Mouse (Mus musculus) spleen, adult 2 months (tissue): Measurements from ENCODE around the gene Pipox. TPM values are rescaled to one million over a fixed set of nuclear protein-coding genes. Genes with fewer than 3 reads are reported as not detected.

Source experiments
- DNase-seq, 2 experiments: peaks; one replicate each; pipeline versions ENCODE4 v3.0.0 to v3.0.0-alpha.2; 2012 to 2021; ENCODE audit warnings: low spot score in 2 of 2, low read depth in 1 of 2
- H3K27ac ChIP-seq: fragments of 200-500 bp; 2 replicates; pipeline ENCODE4 v1.5.1; 2012; ENCODE audit warnings: low read length, inconsistent platforms; ENCODE audit not compliant: insufficient read depth
- H3K27me3 ChIP-seq: fragments of 200-500 bp; 2 replicates; pipeline ENCODE4 v1.6.1; 2012; ENCODE audit warnings: mild to moderate bottlenecking, moderate library complexity, low read length, inconsistent platforms; ENCODE audit not compliant: control insufficient read depth, insufficient read depth
- H3K36me3 ChIP-seq: fragments of 200-500 bp; 2 replicates; pipeline ENCODE4 v1.6.1; 2012; ENCODE audit warnings: mild to moderate bottlenecking, low read length, inconsistent platforms; ENCODE audit not compliant: control insufficient read depth, insufficient read depth
- H3K4me1 ChIP-seq: fragments of 200-500 bp; 2 replicates; pipeline ENCODE4 v1.6.1; 2011; ENCODE audit warnings: inconsistent platforms; ENCODE audit not compliant: control insufficient read depth, insufficient read depth, insufficient read length
- H3K4me3 ChIP-seq: fragments of 200-500 bp; 2 replicates; pipeline ENCODE4 v1.5.1; 2011; ENCODE audit warnings: mild to moderate bottlenecking, inconsistent platforms; ENCODE audit not compliant: insufficient read depth, insufficient read length; ENCODE audit errors: extremely low read depth
- CTCF ChIP-seq: fragments of 200-500 bp; IDR thresholded peaks from 2 replicates; pipeline ENCODE4 v1.5.1; 2011; ENCODE audit warnings: mild to moderate bottlenecking, inconsistent platforms; ENCODE audit not compliant: insufficient read depth, insufficient read length, insufficient replicate concordance; ENCODE audit errors: extremely low read depth
- POLR2A ChIP-seq: fragments of 200-500 bp; IDR thresholded peaks from 2 replicates; pipeline ENCODE4 v1.6.1; 2011; ENCODE audit warnings: low read depth, low read length, inconsistent platforms
- WGBS: fragments of 180-500 bp; shearing (Covaris S2); methylation state at CpG from one replicate; pipeline ENCODE4 v1.1.7; 2018; 5-methylcytosine and 5-hydroxymethylcytosine counted together
- polyA plus RNA-seq: library from polyadenylated mRNA; depleted of rRNA; stranded (reverse); fragments of >200 nt; gene quantifications from 2 replicates; pipeline ENCODE4 v1.2.3, GENCODE M21; 2012; rRNA removed

Gene Pipox
- 0.27 and 0.56 TPM in 2 replicates for polyA plus RNA-seq

DNA sequence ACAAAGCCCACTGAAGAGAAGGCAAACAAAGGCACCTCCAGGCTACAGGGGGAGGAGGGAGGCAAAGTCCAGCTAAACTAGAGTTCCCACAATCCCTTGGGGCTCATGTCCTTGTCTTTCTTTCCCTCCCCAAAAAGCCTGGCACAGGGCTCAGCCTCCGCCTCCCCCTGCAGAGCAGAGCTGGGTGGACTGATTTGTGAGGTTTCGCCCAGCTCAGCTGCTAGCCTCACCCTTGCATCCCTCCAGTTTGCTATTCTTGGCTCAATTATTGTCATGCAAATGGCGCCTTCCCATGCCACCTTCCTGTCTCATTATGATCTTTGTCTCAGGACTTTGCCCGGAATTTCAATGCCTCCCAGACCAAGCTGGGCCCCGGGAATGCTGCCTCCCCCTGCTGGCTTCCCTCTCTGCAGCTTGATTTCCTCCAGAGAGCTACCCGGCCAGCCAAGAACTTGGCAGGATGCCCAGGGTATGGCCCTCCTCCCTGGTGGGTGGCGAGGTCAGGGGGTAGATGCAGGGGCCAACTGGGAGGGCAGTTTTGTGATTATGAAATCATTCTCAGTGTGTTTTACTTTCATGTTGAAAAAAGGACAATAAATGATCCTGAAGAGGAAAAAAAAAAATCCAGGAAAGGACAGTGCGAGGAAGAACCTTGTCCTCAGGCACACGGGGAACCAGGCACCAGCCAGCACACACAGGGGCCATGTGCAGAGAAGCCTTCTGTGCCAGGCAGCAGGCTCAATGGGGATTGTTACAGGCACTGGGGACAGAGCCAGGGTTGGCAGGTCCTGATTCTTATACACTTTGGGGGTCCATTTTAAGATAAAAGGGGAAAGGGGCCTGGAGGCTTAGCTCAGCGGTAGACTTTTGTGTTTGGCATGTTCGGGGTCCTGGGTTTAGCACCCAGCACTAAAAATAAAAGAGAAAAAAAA, at the start of gene Pipox:
Gene Pipox (minus strand): TSS at position 310 of the 932 bp plus-strand sequence.
- no peaks in the 10 kb centered on the region for H3K36me3 ChIP-seq
- 29% methylated on average over 11 of the region's 11 CpGs for WGBS
- peak in 1 of 2 experiments; percentile 41 for DNase-seq
- TF ChIP-seq POLR2A (no peak), CTCF (no peak)
- H3K4me1 ChIP-seq: peaks cover 3% of the 10 kb centered on the region; the same call in 1 of the 2 replicates
- no peak within 1 kb of the TSS for H3K4me3 ChIP-seq
- no peaks in the 10 kb centered on the region for H3K27me3 ChIP-seq
- H3K27ac ChIP-seq: no peak within 1 kb of the TSS

- 44% methylated on average over 5 of the region's 5 CpGs for WGBS
- peaks cover 4% of the 10 kb centered on the region; the same call in 1 of the 2 replicates for H3K27me3 ChIP-seq
- H3K4me3 ChIP-seq: no peak overlapping the region
- no peak for DNase-seq
- H3K27ac ChIP-seq: no peak overlapping the region
- no peaks in the 10 kb centered on the region for H3K4me1 ChIP-seq
- TF ChIP-seq CTCF: no peak
- TF ChIP-seq POLR2A: no peak
- H3K36me3 ChIP-seq: no peaks in the 10 kb centered on the region
Measured at GRCm38 (mm10) chr11:77942230-77942629, 48.3 kb upstream of the Pipox start.

DNA sequence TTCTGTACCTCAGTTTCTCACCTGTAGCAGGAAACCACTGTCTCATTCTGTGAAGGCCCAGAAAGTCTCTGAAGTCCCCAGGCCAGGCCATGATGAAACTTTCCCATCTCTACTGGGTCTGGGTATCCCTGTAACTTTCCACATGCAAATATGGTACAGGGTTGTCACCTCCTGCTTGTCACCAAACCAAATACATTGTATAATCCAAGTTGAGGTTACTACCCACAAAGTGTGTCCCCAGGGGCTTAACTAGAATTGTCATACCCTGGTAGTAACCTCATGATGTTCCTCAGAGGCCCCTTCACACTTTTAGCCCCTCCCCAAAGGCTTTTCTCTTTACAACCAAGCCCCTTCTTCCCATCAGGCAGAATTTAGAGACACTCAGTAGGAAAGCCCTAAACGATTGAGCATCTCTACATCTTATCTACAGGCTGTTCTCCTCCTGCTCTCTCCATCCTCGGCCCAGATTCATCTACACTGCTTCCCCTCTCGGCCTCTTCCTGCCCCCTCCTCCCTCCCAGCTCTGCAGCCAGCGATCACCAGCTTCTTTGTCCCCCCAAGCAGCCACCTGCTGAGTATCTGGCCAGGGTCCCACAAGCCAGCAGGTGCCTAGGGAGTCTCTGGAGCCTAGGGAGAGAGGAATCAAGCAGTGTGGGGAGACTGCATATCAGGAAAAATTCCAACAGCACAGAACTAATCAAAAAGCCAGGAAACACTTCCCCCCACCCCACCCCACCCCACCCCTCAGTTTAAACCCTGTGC, 43.9 kb upstream of the Pipox start:
- no peak for TF ChIP-seq CTCF
- no peaks in the 10 kb centered on the region for H3K4me1 ChIP-seq
- H3K36me3 ChIP-seq: no peaks in the 10 kb centered on the region
- WGBS: 13% methylated on average over 4 of the region's 4 CpGs
- DNase-seq: no peak
- H3K27ac ChIP-seq: no peak overlapping the region
- H3K27me3 ChIP-seq: peaks cover 7% of the 10 kb centered on the region; the same call in 1 of the 2 replicates
- H3K4me3 ChIP-seq: no peak overlapping the region

GRCm38 (mm10) chr11:77936846-77937245, 43.0 kb upstream of the Pipox start:
- no peak for DNase-seq
- 17% methylated on average over 8 of the region's 8 CpGs for WGBS
- TF ChIP-seq CTCF (no peak), POLR2A (no peak)
- Histone ChIP-seq H3K27me3 (peaks cover 7% of the 10 kb centered on the region; the same call in 1 of the 2 replicates), H3K36me3 (no peaks in the 10 kb centered on the region), H3K4me3 (no peak overlapping the region), H3K4me1 (no peaks in the 10 kb centered on the region), H3K27ac (no peak overlapping the region)

- no peak overlapping the region for H3K27ac ChIP-seq
- WGBS: 63% methylated on average over 5 of the region's 5 CpGs
- H3K4me1 ChIP-seq: peaks cover 6% of the 10 kb centered on the region; the same call in 1 of the 2 replicates
- TF ChIP-seq CTCF: no peak
- no peak for TF ChIP-seq POLR2A
- no peak overlapping the region for H3K4me3 ChIP-seq
- DNase-seq: no peak
- H3K27me3 ChIP-seq: peaks cover 12% of the 10 kb centered on the region
- H3K36me3 ChIP-seq: no peaks in the 10 kb centered on the region
Measured at GRCm38 (mm10) chr11:77934568-77935311, 40.8 kb upstream of the Pipox start.

- 10% methylated on average over 4 of the region's 4 CpGs for WGBS
- no peak overlapping the region for H3K27ac ChIP-seq
- no peak overlapping the region for H3K4me3 ChIP-seq
- H3K36me3 ChIP-seq: no peaks in the 10 kb centered on the region
- no peak for DNase-seq
- H3K4me1 ChIP-seq: peaks cover 6% of the 10 kb centered on the region; the same call in 1 of the 2 replicates
- TF ChIP-seq CTCF: no peak
- TF ChIP-seq POLR2A: no peak
- peaks cover 14% of the 10 kb centered on the region for H3K27me3 ChIP-seq
Measured at GRCm38 (mm10) chr11:77934111-77934521, 40.2 kb upstream of the Pipox start.

GRCm38 (mm10) chr11:77932576-77932975, 38.7 kb upstream of the Pipox start:
- no peak overlapping the region for H3K27ac ChIP-seq
- no peak for DNase-seq
- 37% methylated on average over 5 of the region's 5 CpGs for WGBS

More at GRCm38 (mm10) chr11:77932576-77932975, 38.7 kb upstream of the Pipox start:
- Histone ChIP-seq H3K36me3 (no peaks in the 10 kb centered on the region), H3K4me3 (no peak overlapping the region), H3K27me3 (peaks cover 14% of the 10 kb centered on the region), H3K4me1 (peaks cover 6% of the 10 kb centered on the region; the same call in 1 of the 2 replicates)
- no peak for TF ChIP-seq CTCF
- no peak for TF ChIP-seq POLR2A
